Mouse (Mus musculus) liver, embryonic 15.5 days (tissue): ENCODE measurements around the gene Cox15. TPM values are rescaled to one million over a fixed set of nuclear protein-coding genes. Genes with fewer than 3 reads are reported as not detected.
A peak's percentile ranks its signal among the peaks of the same experiment; 100 is the strongest.

ENCODE experiments used
- ATAC-seq: fragments of 200-750 bp; cut with Nextera tagmentation; 2 replicates; pipeline ENCODE4 v1.8.0; 2017; ENCODE audit warnings: moderate number of reproducible peaks, mild to moderate bottlenecking, moderate library complexity; ENCODE audit not compliant: insufficient read depth
- H3K27ac ChIP-seq: fragments of 300-500 bp; sonication (generic); replicated peaks from 2 replicates; pipeline ENCODE4 v1.5.1; 2015; ENCODE audit warnings: mild to moderate bottlenecking, inconsistent platforms
- H3K27me3 ChIP-seq: fragments of 300-500 bp; sonication (generic); 2 replicates; pipeline ENCODE4 v1.6.1; 2015; ENCODE audit warnings: mild to moderate bottlenecking, inconsistent platforms
- H3K36me3 ChIP-seq: fragments of 300-500 bp; sonication (generic); replicated peaks from 2 replicates; pipeline ENCODE4 v1.6.1; 2015; ENCODE audit warnings: moderate library complexity, mild to moderate bottlenecking, inconsistent platforms
- H3K4me1 ChIP-seq: fragments of 300-500 bp; sonication (generic); replicated peaks from 2 replicates; pipeline ENCODE4 v1.6.1; 2015; ENCODE audit warnings: inconsistent platforms
- H3K4me2 ChIP-seq: fragments of 300-500 bp; sonication (generic); 2 replicates; pipeline ENCODE4 v1.6.1; 2015; ENCODE audit warnings: moderate library complexity, mild to moderate bottlenecking, inconsistent platforms
- H3K4me3 ChIP-seq: fragments of 300-500 bp; sonication (generic); replicated peaks from 2 replicates; pipeline ENCODE4 v1.5.1; 2015; ENCODE audit warnings: mild to moderate bottlenecking, inconsistent platforms
- H3K9ac ChIP-seq: fragments of 300-500 bp; sonication (generic); 2 replicates; pipeline ENCODE4 v1.6.1; 2015; ENCODE audit warnings: moderate library complexity, mild to moderate bottlenecking, inconsistent platforms
- H3K9me3 ChIP-seq: fragments of 300-500 bp; sonication (generic); replicated peaks from 2 replicates; pipeline ENCODE4 v1.6.1; 2016; ENCODE audit warnings: inconsistent platforms
- WGBS: fragments of 180-500 bp; shearing (Covaris S2); methylation state at CpG from one replicate; pipeline ENCODE4 v1.1.7; 2015; ENCODE audit warnings: mixed read lengths; ENCODE audit not compliant: insufficient replicate concordance; 5-methylcytosine and 5-hydroxymethylcytosine counted together
- polyA plus RNA-seq: library from polyadenylated mRNA; unstranded; fragments of >200 nt; fragmentation: Nextera tagmentation; extraction: Ambion mirVana; gene quantifications from 2 replicates; pipeline ENCODE4 v1.2.1, GENCODE M21; 2015

The Cox15 gene
- polyA plus RNA-seq, 1 experiment from 2014 or later, result 4.4 TPM

DNA sequence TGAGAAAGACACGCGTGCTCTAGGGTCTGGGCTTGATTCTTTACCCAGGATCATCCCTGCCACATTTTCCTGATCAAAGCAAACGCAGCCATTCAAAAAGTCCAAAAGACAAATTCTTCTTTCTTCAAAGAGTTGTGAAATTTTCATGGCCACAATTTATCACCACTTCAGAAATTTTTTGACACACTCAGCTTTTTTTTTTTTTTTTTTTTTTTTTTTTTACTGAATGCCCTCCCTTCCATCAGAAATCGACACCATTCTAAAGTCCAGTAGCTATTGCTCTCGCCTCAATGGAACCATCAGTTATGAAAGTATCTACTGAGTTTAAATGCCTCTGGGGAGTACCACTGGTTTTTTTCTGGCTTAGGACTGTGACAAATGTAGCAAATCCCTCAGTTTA, 27.6 kb upstream of the Cox15 start:
- Histone ChIP-seq H3K4me3 (no peak overlapping the region), H3K36me3 (no peaks in the 10 kb centered on the region), H3K9me3 (no peaks in the 10 kb centered on the region), H3K4me2 (no peak overlapping the region), H3K27me3 (no peaks in the 10 kb centered on the region), H3K27ac (no peak overlapping the region), H3K9ac (no peak overlapping the region), H3K4me1 (peaks cover 8% of the 10 kb centered on the region; the same call in 1 of the 2 replicates)
- ATAC-seq, result no peak
- WGBS, result 37% methylated on average over 5 of the region's 5 CpGs

GRCm38 (mm10) chr19:43777308-43777707, 24.5 kb upstream of the Cox15 start:
- 51% methylated on average over 2 of the region's 2 CpGs for WGBS
- no peaks in the 10 kb centered on the region for H3K27me3 ChIP-seq
- no peak overlapping the region for H3K9ac ChIP-seq
- no peak overlapping the region for H3K27ac ChIP-seq
- no peak overlapping the region for H3K4me3 ChIP-seq
- no peaks in the 10 kb centered on the region for H3K9me3 ChIP-seq
- no peak overlapping the region for H3K4me2 ChIP-seq
- H3K4me1 ChIP-seq, result peaks cover 12% of the 10 kb centered on the region; the same call in 1 of the 2 replicates
- no peaks in the 10 kb centered on the region for H3K36me3 ChIP-seq
- no peak for ATAC-seq

GRCm38 (mm10) chr19:43776561-43776960, 23.8 kb upstream of the Cox15 start:
- no peak overlapping the region for H3K4me2 ChIP-seq
- H3K27me3 ChIP-seq, result no peaks in the 10 kb centered on the region
- H3K9ac ChIP-seq, result no peak overlapping the region
- H3K4me3 ChIP-seq, result no peak overlapping the region
- no peak overlapping the region for H3K27ac ChIP-seq
- no peaks in the 10 kb centered on the region for H3K9me3 ChIP-seq
- H3K4me1 ChIP-seq, result peaks cover 15% of the 10 kb centered on the region; the same call in 1 of the 2 replicates
- ATAC-seq, result no peak
- H3K36me3 ChIP-seq, result no peaks in the 10 kb centered on the region
- 63% methylated on average over 4 of the region's 4 CpGs for WGBS

GRCm38 (mm10) chr19:43775433-43775832, 22.6 kb upstream of the Cox15 start:
- 34% methylated on average over 10 of the region's 10 CpGs for WGBS
- no peak for ATAC-seq
- H3K4me1 ChIP-seq, result peaks cover 16% of the 10 kb centered on the region; the same call in 1 of the 2 replicates
- H3K9me3 ChIP-seq, result no peaks in the 10 kb centered on the region
- no peaks in the 10 kb centered on the region for H3K36me3 ChIP-seq
- no peak overlapping the region; the same call in 1 of the 2 replicates for H3K4me2 ChIP-seq
- H3K27ac ChIP-seq, result no peak overlapping the region
- H3K27me3 ChIP-seq, result no peaks in the 10 kb centered on the region
- H3K4me3 ChIP-seq, result no peak overlapping the region
- H3K9ac ChIP-seq, result no peak overlapping the region

DNA sequence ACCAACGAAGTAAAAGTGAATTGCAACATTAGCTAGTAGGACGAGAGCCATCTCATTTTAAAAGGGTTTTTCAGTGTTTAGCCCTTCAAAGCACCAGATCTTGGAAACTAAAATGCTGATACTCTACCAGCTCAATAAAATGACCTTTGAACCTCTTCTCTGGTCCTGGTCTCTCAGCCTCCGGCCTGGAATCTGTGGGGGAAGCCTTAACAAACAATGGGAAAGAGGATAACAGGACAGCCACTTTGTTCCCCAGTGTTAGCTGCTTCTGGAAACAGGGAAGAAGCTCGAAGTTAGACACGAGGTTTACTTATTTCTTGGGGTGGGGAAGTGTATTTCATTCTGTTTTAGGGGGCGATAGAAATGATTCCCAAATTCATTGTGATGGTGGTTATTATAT, 19.5 kb upstream of the Cox15 start:
- no peaks in the 10 kb centered on the region for H3K9me3 ChIP-seq
- no peak overlapping the region for H3K27ac ChIP-seq
- H3K4me1 ChIP-seq, result peaks cover 14% of the 10 kb centered on the region
- no peak overlapping the region for H3K4me3 ChIP-seq
- WGBS, result 58% methylated on average over 6 of the region's 6 CpGs
- no peak overlapping the region for H3K4me2 ChIP-seq
- H3K9ac ChIP-seq, result no peak overlapping the region
- H3K27me3 ChIP-seq, result no peaks in the 10 kb centered on the region
- no peak for ATAC-seq
- H3K36me3 ChIP-seq, result peaks cover 3% of the 10 kb centered on the region; the same call in 1 of the 2 replicates

DNA sequence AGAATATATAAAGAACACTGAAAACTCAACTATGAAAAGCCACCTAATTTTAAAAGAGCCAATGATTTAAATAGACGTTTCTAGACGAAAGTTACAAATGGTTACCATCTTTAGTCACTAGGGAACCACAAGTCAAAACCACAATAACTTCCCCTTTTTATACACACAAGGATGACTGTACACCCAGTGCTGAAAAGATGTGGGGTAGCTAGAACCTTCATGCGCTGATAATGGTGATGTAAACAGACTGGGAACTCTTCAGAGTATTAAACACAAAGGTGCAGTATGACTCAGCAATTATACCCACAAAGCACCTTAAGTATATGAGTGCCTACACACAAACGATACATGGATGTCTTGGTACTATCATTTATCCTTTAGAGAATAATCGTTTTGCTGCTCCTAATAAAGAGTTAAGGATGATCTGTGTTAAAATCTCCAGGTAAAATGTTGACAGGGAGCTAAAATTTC, 18.7 kb upstream of the Cox15 start:
- Histone ChIP-seq H3K9ac (no peak overlapping the region), H3K9me3 (no peaks in the 10 kb centered on the region), H3K4me2 (no peak overlapping the region), H3K27me3 (no peaks in the 10 kb centered on the region), H3K36me3 (peaks cover 3% of the 10 kb centered on the region; the same call in 1 of the 2 replicates), H3K4me3 (no peak overlapping the region), H3K4me1 (peaks cover 14% of the 10 kb centered on the region), H3K27ac (no peak overlapping the region)
- 25% methylated on average over 5 of the region's 5 CpGs for WGBS
- ATAC-seq, result no peak

GRCm38 (mm10) chr19:43770584-43770983, 17.8 kb upstream of the Cox15 start:
- H3K9ac ChIP-seq, result no peak overlapping the region
- no peaks in the 10 kb centered on the region for H3K27me3 ChIP-seq
- no peak overlapping the region for H3K27ac ChIP-seq
- H3K9me3 ChIP-seq, result no peaks in the 10 kb centered on the region
- H3K4me3 ChIP-seq, result no peak overlapping the region
- ATAC-seq, result no peak
- peaks cover 16% of the 10 kb centered on the region for H3K4me1 ChIP-seq
- 22% methylated on average over 4 of the region's 4 CpGs for WGBS
- no peak overlapping the region for H3K4me2 ChIP-seq
- H3K36me3 ChIP-seq, result peaks cover 3% of the 10 kb centered on the region; the same call in 1 of the 2 replicates

DNA sequence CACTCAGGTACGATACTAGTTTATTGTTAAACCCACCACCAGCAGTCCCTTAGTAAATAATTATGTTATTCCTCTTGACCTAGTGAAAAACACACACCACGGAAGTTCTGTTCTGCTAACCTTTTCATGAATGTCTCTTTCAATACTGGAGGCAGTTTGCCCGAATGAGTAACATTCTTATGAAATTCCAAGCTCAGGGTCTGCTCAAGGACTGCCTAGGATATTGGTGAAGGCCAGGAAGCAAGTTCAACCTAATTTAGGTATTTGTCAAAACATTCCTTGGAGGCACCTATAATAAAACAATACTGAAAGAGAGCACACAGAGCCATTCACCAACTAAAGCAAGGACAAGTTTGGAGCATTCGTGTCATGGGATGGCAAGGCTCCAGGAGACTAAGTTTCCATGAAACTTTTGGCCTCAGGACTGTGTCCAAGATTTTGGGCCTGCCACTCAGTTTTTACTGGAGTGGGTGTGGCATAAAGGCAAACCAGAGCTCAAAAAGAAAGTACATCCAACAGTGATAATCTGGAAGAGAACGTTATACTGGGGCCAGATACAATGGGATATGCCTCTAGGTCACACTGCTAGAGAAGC, 16.7 kb upstream of the Cox15 start:
- H3K27me3 ChIP-seq, result no peaks in the 10 kb centered on the region
- WGBS, result 62% methylated on average over 5 of the region's 5 CpGs
- no peak overlapping the region for H3K4me3 ChIP-seq
- H3K4me1 ChIP-seq, result peaks cover 12% of the 10 kb centered on the region; the same call in 1 of the 2 replicates
- no peak overlapping the region for H3K27ac ChIP-seq
- no peak for ATAC-seq
- H3K9me3 ChIP-seq, result no peaks in the 10 kb centered on the region
- no peak overlapping the region for H3K9ac ChIP-seq
- H3K36me3 ChIP-seq, result peaks cover 3% of the 10 kb centered on the region; the same call in 1 of the 2 replicates
- no peak overlapping the region for H3K4me2 ChIP-seq

DNA sequence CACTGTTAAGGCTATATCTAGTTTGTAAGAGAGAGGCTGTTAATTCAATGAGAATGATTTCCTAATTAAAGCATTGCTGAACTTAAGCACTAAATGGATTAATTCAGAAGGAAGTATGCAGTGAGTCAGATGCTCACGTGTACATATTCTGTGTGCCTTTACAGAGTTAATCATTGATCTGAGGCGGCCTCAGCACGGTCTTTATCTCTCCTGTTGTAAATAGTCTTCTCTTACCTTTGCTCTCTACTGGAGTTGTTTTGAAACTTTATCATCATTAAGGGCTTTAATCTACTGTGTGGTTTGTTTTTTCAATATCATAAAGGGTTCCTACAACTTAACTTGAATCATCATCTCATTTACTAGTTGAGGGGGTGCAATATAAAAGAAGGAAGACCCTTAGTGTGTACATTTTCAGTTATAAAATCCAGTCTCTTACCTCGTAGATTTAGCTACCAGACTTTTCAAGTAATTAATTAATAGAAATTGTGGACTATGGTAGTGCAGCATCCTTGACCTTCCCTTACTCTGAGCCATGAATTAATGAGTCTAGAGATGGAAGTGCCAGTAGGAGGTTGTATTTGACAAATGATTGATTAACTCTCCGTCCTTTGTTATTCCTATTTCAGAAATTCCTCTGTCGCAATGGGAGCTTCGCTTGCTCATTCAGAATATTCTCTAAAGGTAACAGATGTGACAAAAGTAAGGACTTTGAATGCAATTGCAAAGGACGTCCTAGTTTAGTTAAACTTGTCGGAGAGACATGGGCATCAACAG, 14.9 kb upstream of the Cox15 start:
- no peak overlapping the region for H3K9ac ChIP-seq
- H3K4me1 ChIP-seq, result peaks cover 12% of the 10 kb centered on the region; the same call in 1 of the 2 replicates
- peak; percentile 70 for ATAC-seq
- H3K27ac ChIP-seq, result peak overlapping the region; percentile 7; the same call in 1 of the 2 replicates
- H3K4me3 ChIP-seq, result no peak overlapping the region
- no peaks in the 10 kb centered on the region for H3K9me3 ChIP-seq
- H3K27me3 ChIP-seq, result no peaks in the 10 kb centered on the region
- peaks cover 3% of the 10 kb centered on the region; the same call in 1 of the 2 replicates for H3K36me3 ChIP-seq
- 62% methylated on average over 9 of the region's 9 CpGs for WGBS
- no peak overlapping the region for H3K4me2 ChIP-seq

DNA sequence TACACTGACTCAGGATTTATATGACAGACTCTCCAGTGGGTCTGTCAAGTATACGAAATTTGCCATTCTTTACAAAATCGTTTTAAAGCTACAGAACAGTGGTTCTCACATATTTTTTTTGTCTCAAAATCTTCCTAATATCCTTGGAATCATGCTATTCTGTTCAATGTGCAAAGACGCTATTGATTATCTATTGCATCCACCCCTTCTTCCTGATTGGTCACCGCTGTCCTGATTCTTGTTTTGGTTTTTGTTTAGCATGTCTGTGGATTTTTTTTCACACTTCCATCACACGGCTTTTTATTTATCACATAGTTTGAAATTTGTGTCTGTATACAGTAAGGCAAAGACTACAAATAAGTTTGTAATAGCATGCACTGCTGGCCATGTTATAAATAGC, 13.7 kb upstream of the Cox15 start:
- 60% methylated on average over 5 of the region's 5 CpGs for WGBS
- Histone ChIP-seq H3K9me3 (no peaks in the 10 kb centered on the region), H3K4me3 (no peak overlapping the region), H3K27ac (no peak overlapping the region; the same call in 1 of the 2 replicates), H3K27me3 (no peaks in the 10 kb centered on the region), H3K4me1 (peaks cover 6% of the 10 kb centered on the region; the same call in 1 of the 2 replicates), H3K36me3 (peaks cover 3% of the 10 kb centered on the region; the same call in 1 of the 2 replicates), H3K9ac (no peak overlapping the region), H3K4me2 (no peak overlapping the region)
- no peak for ATAC-seq

GRCm38 (mm10) chr19:43762410-43762809, 9.6 kb upstream of the Cox15 start:
- Histone ChIP-seq H3K4me1 (0 out of 2 replicates have a peak, but pooled peaks cover 3% of the 10 kb centered on the region), H3K9me3 (no peaks in the 10 kb centered on the region), H3K27me3 (no peaks in the 10 kb centered on the region), H3K4me2 (no peak overlapping the region), H3K9ac (no peak overlapping the region), H3K4me3 (no peak overlapping the region), H3K27ac (no peak overlapping the region), H3K36me3 (peaks cover 3% of the 10 kb centered on the region; the same call in 1 of the 2 replicates)
- 59% methylated on average over 2 of the region's 2 CpGs for WGBS
- no peak for ATAC-seq
